Mouse (Mus musculus): ENCODE data around the gene Slc6a18. TPM values are rescaled to one million over a fixed set of nuclear protein-coding genes. Genes with fewer than 3 reads are reported as not detected.

The Slc6a18 gene
- not detected for polyA plus RNA-seq (2017; shearing (Covaris generic))

GRCm38 (mm10) chr13:73677853-73678252 lies at the start of gene Slc6a18:
Gene Slc6a18 (minus strand): TSS chr13:73678023.

GRCm38 (mm10) chr13:73704694-73705325 lies 27.0 kb upstream of the Slc6a18 start, which contains the start of gene Slc6a19:
Gene Slc6a19 (minus strand): TSS chr13:73704865.

GRCm38 (mm10) chr13:73626745-73627549 lies 50.9 kb downstream of the Slc6a18 start, which contains the start of gene Tert:
Gene Tert (plus strand): TSS chr13:73626911.

Other genes starting within 250 kb of the Slc6a18 start
- 37.3 TPM for gene Lpcat1, start 210.8 kb downstream of the Slc6a18 start, polyA plus RNA-seq (2017; shearing (Covaris generic))
- gene Slc6a3, start 141.3 kb downstream of the Slc6a18 start, polyA plus RNA-seq (2017; shearing (Covaris generic)), result not detected
- gene Clptm1l, start 74.0 kb downstream of the Slc6a18 start, polyA plus RNA-seq (2017; shearing (Covaris generic)), result 11.1 TPM
- gene Tert, start 51.1 kb downstream of the Slc6a18 start, polyA plus RNA-seq (2017; shearing (Covaris generic)), result 8.4 TPM
- gene Slc6a19, start 26.8 kb upstream of the Slc6a18 start, polyA plus RNA-seq (2017; shearing (Covaris generic)), result 0.09 TPM
- gene Slc12a7, start 55.1 kb upstream of the Slc6a18 start, polyA plus RNA-seq (2017; shearing (Covaris generic)), result 120 TPM
- 0.30 TPM for gene Nkd2, start 169.6 kb upstream of the Slc6a18 start, polyA plus RNA-seq (2017; shearing (Covaris generic))